Mouse (Mus musculus) T-helper 2 cell (primary cell): Measurements from ENCODE around the gene Sptbn2.

Source experiments
- in situ Hi-C: fragments of 300-600 bp; cut with MboI, MseI; formaldehyde crosslinking; loops from one replicate; pipeline ENCODE4 v1.15.1; 2025; ENCODE audit warnings: high pct_unique_total_duplicates

Sptbn2 gene

GRCm38 (mm10) chr19:4711098-4711600, at the start of gene Sptbn2:
Gene Sptbn2 (plus strand): TSS chr19:4711167.
- in situ Hi-C loops: no loop called here

- in situ Hi-C loops: no loop called here
Observed at GRCm38 (mm10) chr19:4666815-4667214, 44.2 kb upstream of the Sptbn2 start.

- in situ Hi-C loops: no loop called here
Observed at GRCm38 (mm10) chr19:4670776-4671175, 40.2 kb upstream of the Sptbn2 start.

DNA sequence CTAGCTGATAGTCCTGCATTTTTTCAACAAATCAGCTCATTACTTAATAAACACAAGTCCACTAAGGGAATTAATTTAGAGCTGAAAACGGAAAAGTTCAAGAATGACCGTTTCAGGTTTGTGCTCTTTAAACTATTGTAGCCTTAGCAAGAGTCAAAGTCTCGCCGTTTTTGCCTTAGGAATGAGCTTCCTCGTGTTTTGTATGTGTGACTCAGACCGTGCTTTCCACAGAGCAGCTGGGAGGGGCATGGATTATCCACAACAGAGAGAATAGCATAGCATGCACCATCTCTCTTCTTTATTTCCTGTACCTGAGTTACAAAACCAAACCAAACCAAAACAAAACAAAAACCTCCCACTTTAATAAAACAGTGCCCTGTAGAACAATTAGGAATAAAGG, 38.6 kb upstream of the Sptbn2 start:
- in situ Hi-C loops: no loop called here

GRCm38 (mm10) chr19:4694346-4694745, 16.6 kb upstream of the Sptbn2 start:
- in situ Hi-C loops: no loop called here

DNA sequence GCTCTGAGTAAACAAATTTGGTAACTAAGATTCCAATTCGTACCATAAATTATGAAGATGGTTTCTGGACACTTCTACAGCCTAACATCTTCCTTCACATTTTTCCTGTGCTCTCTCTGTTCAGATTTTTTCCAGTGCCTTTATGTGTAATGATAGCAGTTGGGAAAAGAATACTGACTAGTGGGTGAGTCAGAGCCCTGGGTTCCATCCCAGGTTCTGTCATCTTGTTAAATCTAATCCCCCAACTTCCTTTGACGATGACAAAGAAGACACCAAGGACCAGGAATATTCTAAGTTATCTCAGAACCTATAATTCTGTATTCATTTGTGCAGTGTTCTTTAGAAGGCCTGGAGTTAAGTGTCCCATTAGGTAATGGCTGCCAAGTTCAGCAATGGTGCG, 13.8 kb upstream of the Sptbn2 start:
- in situ Hi-C loops: no loop called here

GRCm38 (mm10) chr19:4697721-4698120, 13.2 kb upstream of the Sptbn2 start:
- in situ Hi-C loops: no loop called here

DNA sequence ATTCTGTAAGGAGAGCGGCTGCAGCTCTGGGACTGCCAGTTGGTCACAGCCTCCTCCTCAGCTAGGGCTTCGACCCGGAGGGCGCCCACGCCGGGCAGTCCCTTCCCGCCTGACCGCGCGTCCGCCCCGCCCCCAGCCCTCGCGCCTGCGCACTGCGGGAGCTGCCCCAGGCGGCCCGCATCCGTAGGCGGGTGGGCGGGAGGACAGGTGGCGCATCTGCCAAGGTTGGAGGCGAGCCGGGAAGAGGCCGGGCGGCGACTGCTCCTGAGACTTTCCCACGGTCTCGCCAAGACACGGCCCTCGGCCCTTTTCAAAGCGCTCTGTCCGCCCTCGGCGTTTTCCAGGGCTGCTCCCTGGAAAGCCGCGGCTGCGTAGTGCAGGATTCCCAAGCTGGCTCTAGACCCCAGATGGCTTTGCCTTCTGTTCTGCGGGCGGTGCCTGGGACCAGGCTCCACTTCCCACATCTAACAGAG, 12.7 kb upstream of the Sptbn2 start, which contains the start of gene Gm960:
Gene Gm960 (minus strand): TSS at position 464 of the 473 bp plus-strand sequence.
- in situ Hi-C loops: no loop called here

GRCm38 (mm10) chr19:4698856-4699255, 12.1 kb upstream of the Sptbn2 start:
- in situ Hi-C loops: no loop called here

DNA sequence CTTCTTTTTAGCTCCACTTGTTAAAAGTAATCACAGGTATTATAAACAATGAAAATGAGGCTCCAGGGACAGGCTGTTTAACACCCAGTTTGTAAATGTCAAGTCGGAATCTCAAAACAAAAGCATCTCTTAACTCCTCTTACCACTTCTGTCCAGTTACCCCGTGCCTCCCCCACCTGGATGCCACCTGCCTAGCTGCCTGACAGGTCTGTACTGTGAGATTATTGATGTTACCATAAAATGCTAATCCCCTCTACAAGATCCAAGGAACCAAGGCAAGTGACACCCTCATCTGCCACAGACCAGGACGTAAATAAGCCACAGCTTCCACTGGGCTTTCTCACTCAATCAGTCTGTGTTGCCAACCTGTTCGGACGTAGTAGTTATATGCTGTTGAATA, 11.1 kb upstream of the Sptbn2 start:
- in situ Hi-C loops: no loop called here

- in situ Hi-C loops: no loop called here
Observed at GRCm38 (mm10) chr19:4700656-4701055, 10.3 kb upstream of the Sptbn2 start.

DNA sequence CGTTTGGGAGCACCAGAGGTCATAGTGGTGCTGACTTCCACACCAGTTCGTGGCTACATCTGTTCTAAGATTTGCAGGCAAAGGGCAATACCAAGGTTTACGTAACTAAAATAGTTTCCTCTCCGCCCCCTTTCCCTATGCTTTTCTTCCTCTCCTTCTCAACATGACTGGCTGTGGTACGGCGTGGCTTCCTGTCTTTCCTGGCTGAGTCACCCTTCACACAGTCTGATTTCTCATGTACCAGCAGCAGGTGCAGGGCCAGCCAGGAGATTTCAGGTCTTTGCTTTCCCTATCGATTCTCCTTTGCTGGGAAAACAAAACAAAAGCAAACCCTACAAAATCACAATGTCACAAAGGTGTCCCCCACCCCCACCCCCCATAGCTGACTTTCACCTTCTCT, 9.7 kb upstream of the Sptbn2 start:
- in situ Hi-C loops: no loop called here

DNA sequence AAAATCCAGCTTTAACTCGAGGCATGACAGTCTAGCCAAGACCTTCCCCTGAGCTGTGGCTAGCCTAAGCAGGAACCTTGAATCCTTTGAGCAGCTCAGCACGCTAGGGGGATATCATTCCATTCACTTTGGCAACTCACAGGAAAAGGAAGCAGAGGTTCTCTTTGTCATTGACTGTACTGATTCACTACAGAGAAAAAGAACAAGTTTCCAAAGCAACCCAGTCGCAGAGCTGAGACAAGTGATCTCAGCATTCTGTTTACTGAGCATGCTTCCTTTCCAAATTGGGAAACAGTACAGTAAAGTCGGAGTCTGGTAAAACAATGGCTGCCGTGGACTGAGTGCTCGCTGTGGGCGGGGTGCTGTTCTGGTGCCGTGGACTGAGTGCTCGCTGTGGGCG, 2.2 kb upstream of the Sptbn2 start:
- in situ Hi-C loops: no loop called here

GRCm38 (mm10) chr19:4711601-4712155, 711 bp downstream of the Sptbn2 start:
- in situ Hi-C loops: no loop called here

- in situ Hi-C loops: no loop called here
Observed at GRCm38 (mm10) chr19:4712156-4712780, 1.3 kb downstream of the Sptbn2 start.

GRCm38 (mm10) chr19:4712781-4713526, 2.0 kb downstream of the Sptbn2 start:
- in situ Hi-C loops: no loop called here

DNA sequence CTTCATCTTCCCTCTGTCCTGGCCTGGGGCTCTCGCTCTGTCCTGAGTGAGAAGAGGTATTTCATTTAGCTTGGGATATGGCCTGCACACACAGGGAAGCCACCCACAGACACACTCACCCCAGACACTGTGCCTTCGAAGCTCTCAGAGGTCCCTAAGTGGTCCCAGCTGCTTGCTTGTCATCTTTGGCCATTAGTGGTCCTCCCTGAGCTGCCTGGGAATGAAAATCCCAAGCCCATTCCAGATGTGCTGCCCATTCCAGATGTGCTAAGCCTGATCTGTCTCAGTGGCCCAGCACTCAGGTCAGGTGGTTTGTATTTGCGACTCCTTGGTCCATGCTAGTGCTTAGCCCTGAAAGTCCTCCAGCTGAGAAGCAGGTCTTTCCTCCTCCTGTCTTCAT, 2.9 kb downstream of the Sptbn2 start:
- in situ Hi-C loops: no loop called here

DNA sequence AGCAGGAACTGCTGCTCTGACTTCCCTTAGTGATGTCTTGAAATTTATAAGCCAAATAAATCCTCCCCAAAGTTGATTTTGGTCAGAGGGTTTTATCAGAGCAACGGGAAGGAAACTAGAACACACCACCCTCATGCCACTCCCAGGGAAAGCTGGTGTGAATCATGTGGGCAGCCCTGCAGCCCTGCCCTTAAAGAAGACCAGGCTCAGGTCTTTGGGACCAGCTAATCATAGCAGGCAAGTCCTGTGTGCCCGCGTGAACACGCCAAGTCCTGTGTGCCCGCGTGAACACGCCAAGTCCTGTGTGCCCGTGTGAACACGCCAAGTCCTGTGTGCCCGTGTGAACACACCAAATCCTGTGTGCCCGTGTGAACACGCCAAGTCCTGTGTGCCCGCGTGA, 5.8 kb downstream of the Sptbn2 start:
- in situ Hi-C loops: no loop called here

DNA sequence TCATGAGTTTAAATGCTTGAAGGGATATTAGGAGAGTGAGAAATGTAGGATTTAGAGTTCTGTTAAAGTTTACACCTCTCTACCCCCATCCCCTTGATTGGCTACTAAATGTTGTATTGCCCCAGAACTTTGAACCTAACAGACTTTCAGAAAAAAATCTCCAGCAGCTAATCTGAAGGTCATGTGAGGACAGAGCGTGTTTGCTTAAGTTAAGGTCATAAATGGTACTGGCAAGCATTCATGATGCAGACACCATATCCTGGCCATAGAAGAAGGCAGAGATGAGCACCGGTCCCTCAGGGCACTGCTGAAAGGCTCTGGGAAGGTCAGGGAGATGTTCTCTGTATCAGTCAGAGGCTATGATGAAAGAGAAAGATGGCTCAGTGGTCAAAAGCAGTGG, 6.3 kb downstream of the Sptbn2 start:
- in situ Hi-C loops: no loop called here

- in situ Hi-C loops: no loop called here
Observed at GRCm38 (mm10) chr19:4718716-4719115, 7.7 kb downstream of the Sptbn2 start.

GRCm38 (mm10) chr19:4719351-4719764, 8.4 kb downstream of the Sptbn2 start:
- in situ Hi-C loops: no loop called here

- in situ Hi-C loops: no loop called here
Observed at GRCm38 (mm10) chr19:4720112-4720511, 9.1 kb downstream of the Sptbn2 start.
